Mouse (Mus musculus) midbrain, embryonic 13.5 days (tissue): ENCODE data around the gene Kat14. TPM values are rescaled to one million over a fixed set of nuclear protein-coding genes. Genes with fewer than 3 reads are reported as not detected.
"Not testable (repeated sequence)": the region's sequence is repeated elsewhere in the genome, so short reads cannot be mapped to it uniquely, and the experiment has no call there.

Experiments used
- ATAC-seq: fragments of 200-750 bp; cut with Nextera tagmentation; 2 replicates; pipeline ENCODE4 v1.8.0; 2017; ENCODE audit warnings: mild to moderate bottlenecking, moderate TSS enrichment, moderate library complexity
- H3K27ac ChIP-seq: fragments of 300-500 bp; sonication (generic); 2 replicates; pipeline ENCODE4 v1.5.1; 2015; ENCODE audit warnings: inconsistent platforms, mild to moderate bottlenecking, moderate library complexity
- H3K27me3 ChIP-seq: fragments of 300-500 bp; sonication (generic); 2 replicates; pipeline ENCODE4 v1.6.1; 2015; ENCODE audit warnings: mild to moderate bottlenecking, inconsistent platforms
- H3K36me3 ChIP-seq: fragments of 300-500 bp; sonication (generic); 2 replicates; pipeline ENCODE4 v1.6.1; 2015; ENCODE audit warnings: mild to moderate bottlenecking, inconsistent platforms
- H3K4me1 ChIP-seq: fragments of 300-500 bp; sonication (generic); replicated peaks from 2 replicates; pipeline ENCODE4 v1.6.1; 2015; ENCODE audit warnings: inconsistent platforms
- H3K4me2 ChIP-seq: fragments of 300-500 bp; sonication (generic); replicated peaks from 2 replicates; pipeline ENCODE4 v1.6.1; 2015; ENCODE audit warnings: moderate library complexity, mild to moderate bottlenecking, inconsistent platforms
- H3K4me3 ChIP-seq: fragments of 300-500 bp; sonication (generic); replicated peaks from 2 replicates; pipeline ENCODE4 v1.5.1; 2015; ENCODE audit warnings: mild to moderate bottlenecking, inconsistent platforms
- H3K9ac ChIP-seq: fragments of 300-500 bp; sonication (generic); replicated peaks from 2 replicates; pipeline ENCODE4 v1.6.1; 2015; ENCODE audit warnings: mild to moderate bottlenecking, inconsistent platforms
- H3K9me3 ChIP-seq: fragments of 300-500 bp; sonication (generic); 2 replicates; pipeline ENCODE4 v1.6.1; 2016; ENCODE audit warnings: mild to moderate bottlenecking, inconsistent platforms
- WGBS: fragments of 180-500 bp; shearing (Covaris S2); methylation state at CpG from one replicate; pipeline ENCODE4 v1.1.7; 2015; 5-methylcytosine and 5-hydroxymethylcytosine counted together
- polyA plus RNA-seq: library from polyadenylated mRNA; unstranded; fragments of >200 nt; fragmentation: Nextera tagmentation; extraction: Ambion mirVana; gene quantifications from 2 replicates; pipeline ENCODE4 v1.2.1, GENCODE M21; 2015

The Kat14 gene
- polyA plus RNA-seq, 1 experiment from 2014 or later: 39.9 TPM

GRCm38 (mm10) chr2:144338149-144338548 lies 30.6 kb upstream of the Kat14 start:
- not testable (repeated sequence) for H3K9me3 ChIP-seq, H3K4me3 ChIP-seq, H3K4me2 ChIP-seq, H3K27ac ChIP-seq, ATAC-seq, H3K4me1 ChIP-seq, H3K9ac ChIP-seq, H3K36me3 ChIP-seq
- WGBS: 80% methylated on average over 6 of the region's 6 CpGs
- peaks cover 24% of the 10 kb centered on the region for H3K27me3 ChIP-seq

- WGBS: 86% methylated on average over 4 of the region's 4 CpGs
- Histone ChIP-seq H3K4me2 (no peak overlapping the region), H3K4me3 (no peak overlapping the region), H3K4me1 (no peaks in the 10 kb centered on the region), H3K36me3 (no peaks in the 10 kb centered on the region), H3K27ac (no peak overlapping the region), H3K9ac (no peak overlapping the region), H3K27me3 (no peaks in the 10 kb centered on the region), H3K9me3 (no peaks in the 10 kb centered on the region)
- ATAC-seq: no peak
Measured at GRCm38 (mm10) chr2:144343158-144343557, 25.6 kb upstream of the Kat14 start.

- H3K9me3 ChIP-seq: no peaks in the 10 kb centered on the region
- no peak for ATAC-seq
- no peaks in the 10 kb centered on the region for H3K4me1 ChIP-seq
- 66% methylated on average over 3 of the region's 3 CpGs for WGBS
- H3K36me3 ChIP-seq: no peaks in the 10 kb centered on the region
- H3K27ac ChIP-seq: no peak overlapping the region
- no peak overlapping the region for H3K4me3 ChIP-seq
- H3K4me2 ChIP-seq: no peak overlapping the region
- no peaks in the 10 kb centered on the region for H3K27me3 ChIP-seq
- no peak overlapping the region for H3K9ac ChIP-seq
Measured at GRCm38 (mm10) chr2:144348525-144348924, 20.3 kb upstream of the Kat14 start.

- 91% methylated on average over 11 of the region's 11 CpGs for WGBS
- H3K36me3 ChIP-seq: no peaks in the 10 kb centered on the region
- no peaks in the 10 kb centered on the region for H3K9me3 ChIP-seq
- H3K4me1 ChIP-seq: no peaks in the 10 kb centered on the region
- ATAC-seq: no peak
- H3K27me3 ChIP-seq: no peaks in the 10 kb centered on the region
- H3K4me3 ChIP-seq: no peak overlapping the region
- H3K4me2 ChIP-seq: no peak overlapping the region
- no peak overlapping the region for H3K9ac ChIP-seq
- no peak overlapping the region for H3K27ac ChIP-seq
Measured at GRCm38 (mm10) chr2:144352843-144353242, 15.9 kb upstream of the Kat14 start.

- WGBS: under 1% methylated on average over 35 of the region's 43 CpGs
- H3K4me1 ChIP-seq: peaks cover 20% of the 10 kb centered on the region
- no peaks in the 10 kb centered on the region for H3K27me3 ChIP-seq
- H3K27ac ChIP-seq: peak overlapping the region; percentile 92
- peaks cover 11% of the 10 kb centered on the region for H3K36me3 ChIP-seq
- H3K4me2 ChIP-seq: peak overlapping the region; percentile 66
- H3K9me3 ChIP-seq: no peaks in the 10 kb centered on the region
- ATAC-seq: peak; percentile 92
- peak overlapping the region; percentile 88 for H3K4me3 ChIP-seq
- peak overlapping the region; percentile 85 for H3K9ac ChIP-seq
Measured at GRCm38 (mm10) chr2:144369020-144369421, 238 bp downstream of the Kat14 start.

- WGBS: 2% methylated on average over 12 of the region's 12 CpGs
Measured at GRCm38 (mm10) chr2:144369511-144369910, 728 bp downstream of the Kat14 start.

GRCm38 (mm10) chr2:144371566-144371965 lies 2.8 kb downstream of the Kat14 start:
- H3K36me3 ChIP-seq: peaks cover 34% of the 10 kb centered on the region
- H3K4me3 ChIP-seq: no peak overlapping the region
- no peak overlapping the region for H3K4me2 ChIP-seq
- peaks cover 20% of the 10 kb centered on the region for H3K4me1 ChIP-seq
- H3K9ac ChIP-seq: no peak overlapping the region; the same call in 1 of the 2 replicates
- H3K9me3 ChIP-seq: no peaks in the 10 kb centered on the region
- no peak for ATAC-seq
- no peaks in the 10 kb centered on the region for H3K27me3 ChIP-seq
- 86% methylated on average over 4 of the region's 4 CpGs for WGBS
- no peak overlapping the region for H3K27ac ChIP-seq

More at GRCm38 (mm10) chr2:144369511-144369910, 728 bp downstream of the Kat14 start:
- H3K27ac ChIP-seq: peak overlapping the region; percentile 92
- H3K9ac ChIP-seq: peak overlapping the region; percentile 85
- H3K4me3 ChIP-seq: peak overlapping the region; percentile 88
- H3K9me3 ChIP-seq: no peaks in the 10 kb centered on the region
- H3K27me3 ChIP-seq: no peaks in the 10 kb centered on the region
- H3K4me2 ChIP-seq: peak overlapping the region; percentile 66
- H3K36me3 ChIP-seq: peaks cover 16% of the 10 kb centered on the region
- 0 out of 2 replicates have a peak, but pooled peaks have one; percentile 28 for ATAC-seq
- H3K4me1 ChIP-seq: peaks cover 20% of the 10 kb centered on the region

GRCm38 (mm10) chr2:144373063-144373462 lies 4.3 kb downstream of the Kat14 start:
- no peak overlapping the region for H3K9ac ChIP-seq
- no peaks in the 10 kb centered on the region for H3K9me3 ChIP-seq
- no peak overlapping the region for H3K4me3 ChIP-seq
- H3K27me3 ChIP-seq: no peaks in the 10 kb centered on the region
- H3K4me1 ChIP-seq: peaks cover 20% of the 10 kb centered on the region
- WGBS: 94% methylated on average over 9 of the region's 9 CpGs
- H3K36me3 ChIP-seq: peaks cover 47% of the 10 kb centered on the region
- ATAC-seq: no peak
- H3K4me2 ChIP-seq: no peak overlapping the region
- no peak overlapping the region for H3K27ac ChIP-seq

GRCm38 (mm10) chr2:144375063-144375703 lies 6.4 kb downstream of the Kat14 start:
- no peaks in the 10 kb centered on the region for H3K9me3 ChIP-seq
- H3K4me1 ChIP-seq: peaks cover 14% of the 10 kb centered on the region
- no peaks in the 10 kb centered on the region for H3K27me3 ChIP-seq
- H3K9ac ChIP-seq: no peak overlapping the region
- no peak overlapping the region for H3K4me2 ChIP-seq
- 94% methylated on average over 10 of the region's 10 CpGs for WGBS
- no peak overlapping the region for H3K4me3 ChIP-seq
- H3K27ac ChIP-seq: no peak overlapping the region
- peaks cover 68% of the 10 kb centered on the region for H3K36me3 ChIP-seq
- no peak for ATAC-seq

- WGBS: 94% methylated on average over 3 of the region's 3 CpGs
- Histone ChIP-seq H3K27ac (no peak overlapping the region), H3K4me1 (no peaks in the 10 kb centered on the region), H3K36me3 (peaks cover 88% of the 10 kb centered on the region), H3K9me3 (no peaks in the 10 kb centered on the region), H3K9ac (no peak overlapping the region), H3K4me3 (no peak overlapping the region), H3K27me3 (no peaks in the 10 kb centered on the region), H3K4me2 (no peak overlapping the region)
- ATAC-seq: no peak
Measured at GRCm38 (mm10) chr2:144381293-144381692, 12.5 kb downstream of the Kat14 start.

GRCm38 (mm10) chr2:144381741-144382140 lies 13.0 kb downstream of the Kat14 start:
- H3K4me3 ChIP-seq: no peak overlapping the region
- peaks cover 85% of the 10 kb centered on the region for H3K36me3 ChIP-seq
- no peaks in the 10 kb centered on the region for H3K9me3 ChIP-seq
- no peaks in the 10 kb centered on the region for H3K27me3 ChIP-seq
- H3K4me1 ChIP-seq: no peaks in the 10 kb centered on the region
- 90% methylated on average over 4 of the region's 4 CpGs for WGBS
- H3K4me2 ChIP-seq: no peak overlapping the region
- no peak for ATAC-seq
- H3K9ac ChIP-seq: no peak overlapping the region
- no peak overlapping the region for H3K27ac ChIP-seq

- no peaks in the 10 kb centered on the region for H3K9me3 ChIP-seq
- no peak overlapping the region for H3K9ac ChIP-seq
- ATAC-seq: no peak
- 87% methylated on average over 7 of the region's 7 CpGs for WGBS
- H3K4me3 ChIP-seq: no peak overlapping the region
- H3K27ac ChIP-seq: no peak overlapping the region
- no peaks in the 10 kb centered on the region for H3K4me1 ChIP-seq
- peaks cover 81% of the 10 kb centered on the region for H3K36me3 ChIP-seq
- no peaks in the 10 kb centered on the region for H3K27me3 ChIP-seq
- no peak overlapping the region for H3K4me2 ChIP-seq
Measured at GRCm38 (mm10) chr2:144382624-144383138, 13.9 kb downstream of the Kat14 start.

- H3K36me3 ChIP-seq: peaks cover 77% of the 10 kb centered on the region
Measured at GRCm38 (mm10) chr2:144386296-144386695, 17.5 kb downstream of the Kat14 start.

More at GRCm38 (mm10) chr2:144386296-144386695, 17.5 kb downstream of the Kat14 start:
- no peak for ATAC-seq
- Histone ChIP-seq H3K4me3 (no peak overlapping the region), H3K9ac (no peak overlapping the region), H3K4me1 (no peaks in the 10 kb centered on the region), H3K27me3 (no peaks in the 10 kb centered on the region), H3K27ac (no peak overlapping the region), H3K9me3 (no peaks in the 10 kb centered on the region), H3K4me2 (no peak overlapping the region)
- 56% methylated on average over 2 of the region's 2 CpGs for WGBS
